Mouse (Mus musculus) kidney, adult 11 months (tissue): ENCODE data around the gene Pes1.
"Not testable (repeated sequence)": the region's sequence is repeated elsewhere in the genome, so short reads cannot be mapped to it uniquely, and the experiment has no call there.

Experiments used
- DNase-seq: peaks from one replicate; pipeline ENCODE4 v3.0.0; 2022

Gene Pes1

GRCm38 (mm10) chr11:4012616-4013015, 48.8 kb downstream of the Pes1 start:
- no peak for DNase-seq

- not testable (repeated sequence) for DNase-seq
These were observed 52.0 kb downstream of the Pes1 start for GRCm38 (mm10) chr11:4015796-4016195.

DNA sequence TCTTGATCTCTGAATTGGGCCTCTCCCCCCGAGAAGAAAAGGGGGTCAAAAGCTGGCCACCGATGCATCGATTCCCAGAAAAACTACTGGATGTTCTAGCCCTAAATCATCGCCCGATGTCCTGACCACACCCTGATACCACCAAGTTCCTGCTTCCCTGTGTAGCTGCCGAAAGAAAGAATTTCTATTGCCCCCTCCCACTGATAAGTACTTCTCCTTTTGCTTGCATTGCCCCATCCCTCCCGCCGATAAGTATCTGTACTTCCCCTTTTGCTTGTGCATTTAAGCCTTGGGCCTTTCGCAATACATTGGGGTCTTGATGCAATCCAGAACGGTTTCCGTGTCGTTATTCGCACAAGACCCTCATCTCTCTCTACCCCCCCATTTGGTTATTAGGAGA, 58.3 kb downstream of the Pes1 start:
- not testable (repeated sequence) for DNase-seq

DNA sequence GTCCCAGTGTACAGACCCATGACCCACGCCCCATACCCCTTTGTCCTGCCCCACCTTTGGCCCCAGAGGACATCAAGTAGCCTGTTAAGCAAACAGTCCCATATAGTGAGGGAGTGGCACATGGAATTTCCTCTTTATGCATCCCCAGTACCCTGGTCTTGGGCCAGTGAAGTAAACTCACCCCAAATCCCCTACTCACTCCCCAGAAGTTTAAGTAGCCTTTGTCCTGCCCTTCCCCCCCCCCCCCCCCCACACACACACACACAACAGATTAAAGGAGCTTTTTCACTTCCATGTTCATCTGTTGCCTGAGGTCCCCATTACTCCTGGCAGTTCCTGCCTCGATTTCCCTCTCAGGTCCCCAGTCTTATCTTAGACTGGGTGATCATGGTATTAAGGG, 59.5 kb downstream of the Pes1 start:
- DNase-seq, result no peak

- no peak for DNase-seq
These were observed 63.3 kb downstream of the Pes1 start for GRCm38 (mm10) chr11:4027066-4027465.

DNA sequence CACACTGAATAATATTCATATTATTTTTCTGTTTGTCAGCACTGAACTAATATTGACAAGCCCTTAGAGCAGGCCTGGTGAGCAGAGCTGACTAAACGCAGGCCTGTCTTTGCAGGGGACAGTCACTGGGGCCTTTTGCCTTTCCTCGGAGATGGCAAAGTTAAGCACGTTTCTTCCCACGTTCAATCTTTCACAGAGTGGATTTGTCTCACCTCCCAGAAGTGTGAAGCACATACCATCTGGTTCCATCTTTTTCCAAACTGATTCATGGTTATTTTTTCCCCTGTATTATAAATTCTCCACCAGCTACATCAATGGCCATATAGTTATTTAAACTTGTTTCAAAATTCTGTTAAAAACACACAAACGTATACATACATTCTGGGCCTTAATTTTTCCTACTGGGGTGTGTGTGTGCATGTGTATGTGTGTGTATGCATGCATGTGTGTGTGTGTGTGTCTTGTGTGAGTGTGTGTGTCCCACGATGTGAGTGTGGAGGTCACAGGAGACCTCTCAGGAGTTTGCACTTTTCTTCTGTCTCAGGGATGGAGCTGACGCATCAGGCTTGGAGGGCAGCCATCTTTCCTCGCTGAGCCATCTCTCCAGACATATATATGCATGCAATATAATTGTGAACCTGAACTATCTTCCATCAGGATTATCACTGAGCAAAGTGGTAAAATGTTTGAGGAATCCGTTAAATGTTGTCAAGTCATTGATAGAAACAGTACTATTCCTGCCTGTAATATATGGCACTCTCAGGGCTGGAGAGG, 64.0 kb downstream of the Pes1 start:
- no peak for DNase-seq

DNA sequence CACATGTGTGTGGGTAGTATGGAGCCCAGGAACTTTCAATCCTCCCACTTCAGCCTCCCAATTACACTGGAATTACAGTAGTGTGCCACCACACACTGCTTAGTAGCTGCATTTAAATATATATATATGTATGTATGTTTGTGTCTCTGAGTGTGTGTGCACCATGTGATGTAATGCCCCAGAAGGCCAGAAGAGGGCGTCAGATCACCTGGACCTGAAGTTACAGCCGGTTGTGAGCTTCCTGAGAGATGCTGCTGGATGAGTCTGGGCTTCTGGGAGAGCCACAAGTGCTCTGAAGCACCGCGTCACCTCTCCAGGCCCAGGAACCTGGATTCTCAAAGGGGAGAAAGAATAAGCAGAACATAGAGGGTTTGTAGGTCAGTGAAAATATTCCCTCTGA, 65.6 kb downstream of the Pes1 start:
- DNase-seq, result no peak
